Mouse (Mus musculus) erythroblast, embryonic 14.5 days (primary cell): ENCODE results near the gene Bfsp2.

Source experiments
- GATA1 ChIP-seq: IDR thresholded peaks from 2 replicates; pipeline ENCODE4 v1.6.1; 2012; ENCODE audit warnings: low read length, inconsistent platforms, mixed read lengths
- TAL1 ChIP-seq: IDR thresholded peaks from 3 replicates; pipeline ENCODE4 v1.6.1; 2012; ENCODE audit warnings: low read length, inconsistent platforms, mixed read lengths

- no peak for TF ChIP-seq GATA1
- no peak for TF ChIP-seq TAL1
Measured at GRCm38 (mm10) chr9:103384141-103384796, 96.0 kb downstream of the Bfsp2 start.
